Mouse (Mus musculus) lung, postnatal 10 days (tissue): ENCODE results near the gene Gclc.
A peak's percentile ranks its signal among the peaks of the same experiment; 100 is the strongest.

Experiments used
- DNase-seq: peaks from one replicate; pipeline ENCODE4 v3.0.0; 2021

Gclc gene

DNA sequence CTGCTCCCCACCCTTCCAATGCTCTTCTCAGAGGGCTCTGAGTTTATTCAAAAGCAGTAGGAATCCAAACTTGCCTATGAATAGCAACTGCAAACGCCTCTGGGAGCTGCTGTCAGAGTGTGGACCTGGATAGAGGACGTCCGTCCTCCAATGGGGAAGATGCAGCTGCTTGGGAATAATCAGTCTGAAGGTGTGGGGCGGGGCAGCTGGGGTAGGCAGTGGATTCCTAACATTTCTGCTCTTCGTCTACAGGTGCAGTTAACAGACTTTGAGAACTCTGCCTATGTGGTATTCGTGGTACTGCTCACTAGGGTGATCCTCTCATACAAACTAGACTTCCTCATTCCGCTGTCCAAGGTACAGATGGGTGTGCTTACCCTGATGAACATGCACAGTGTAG is 33.6 kb downstream of the Gclc start:
- no peak for DNase-seq

DNA sequence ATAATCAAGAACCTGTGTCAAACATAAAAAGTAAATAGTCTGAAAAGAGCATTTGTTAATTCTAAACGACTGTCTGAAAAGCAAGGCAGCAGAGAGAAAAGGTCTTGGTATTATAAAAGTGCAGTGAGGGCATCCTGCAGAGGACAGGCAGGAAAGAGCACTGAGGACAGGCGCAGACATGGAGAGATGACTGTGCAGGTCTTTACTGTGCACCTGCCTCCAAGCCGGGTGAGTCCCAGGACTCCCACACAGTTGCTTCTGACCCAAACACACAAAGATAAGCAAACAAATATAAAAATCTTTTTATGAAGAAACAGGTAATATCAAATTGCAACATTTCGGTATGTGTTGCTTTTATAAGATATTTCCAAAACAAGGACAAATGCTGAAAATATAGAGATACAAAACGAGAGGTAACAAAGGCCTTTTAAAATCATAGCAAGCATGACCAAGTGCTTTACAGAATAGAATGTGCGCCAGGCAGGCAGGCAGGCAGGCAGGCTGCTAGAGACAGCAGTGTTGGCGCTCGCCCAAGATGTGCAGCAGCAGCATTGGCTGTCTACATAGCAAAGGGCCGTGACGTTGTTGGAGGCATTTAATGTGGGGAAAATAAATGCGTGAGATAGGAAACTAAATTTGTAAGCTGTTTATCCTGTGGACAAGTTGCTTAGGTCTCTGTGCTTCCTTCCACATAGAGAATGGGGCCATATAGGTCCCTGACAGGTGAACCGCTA is 35.4 kb downstream of the Gclc start:
- peak; percentile 41 for DNase-seq

DNA sequence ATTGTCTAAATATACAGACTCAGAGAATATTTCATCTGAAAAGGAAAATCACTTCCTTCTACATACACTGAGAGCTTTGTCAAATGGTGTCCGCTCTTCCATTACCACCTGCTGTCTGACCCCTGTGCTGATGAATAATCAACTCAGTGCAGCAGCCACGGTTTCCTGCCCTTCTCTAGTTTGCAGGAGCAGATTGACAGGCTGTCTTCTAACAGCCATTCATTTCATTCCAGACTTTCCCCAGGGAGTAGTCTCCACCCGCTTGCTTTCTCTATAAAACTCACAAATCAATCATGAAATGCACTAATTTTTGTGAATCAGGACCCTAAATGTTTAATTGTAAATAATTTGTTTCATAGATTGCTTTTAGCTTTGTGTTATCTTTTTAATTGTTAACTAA is 39.5 kb downstream of the Gclc start:
- DNase-seq = no peak

DNA sequence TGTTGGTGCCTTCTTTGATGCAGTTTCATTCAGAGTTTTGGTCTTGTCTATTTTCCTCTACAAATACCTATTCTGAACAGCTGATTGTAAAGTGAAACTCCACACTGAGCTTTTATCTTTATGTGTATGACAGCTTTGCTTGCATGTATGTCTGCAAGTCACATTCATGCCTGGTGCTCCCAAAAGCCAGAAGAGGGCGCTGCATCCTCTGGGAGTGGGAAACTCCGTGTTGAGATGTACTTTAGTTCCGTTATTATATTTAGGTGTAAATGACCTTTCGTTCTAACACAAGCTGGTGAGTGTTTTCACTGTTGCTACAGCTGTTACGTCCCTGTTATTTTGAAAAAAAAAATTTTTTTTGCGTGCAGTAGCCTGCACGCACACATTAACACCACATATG is 48.1 kb downstream of the Gclc start:
- peak; percentile 68 for DNase-seq

DNA sequence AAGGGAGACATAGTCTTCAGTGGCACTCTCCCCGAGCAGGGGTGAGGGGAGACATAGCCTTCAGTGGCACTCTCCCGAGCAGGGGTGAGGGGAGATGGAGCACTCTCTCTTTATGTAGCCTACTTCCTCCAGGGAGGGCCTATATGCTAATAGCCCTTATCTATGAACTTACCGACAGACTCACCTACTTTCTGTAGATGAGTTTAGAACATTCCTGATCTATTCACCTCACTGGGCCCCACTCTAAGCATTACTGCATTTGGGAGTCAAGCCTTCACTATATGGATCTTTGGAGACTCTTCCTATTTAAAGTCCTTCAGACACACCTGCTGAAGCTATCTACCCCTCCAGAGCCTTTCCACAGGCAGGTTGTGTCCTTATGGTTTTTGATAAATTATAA is 52.1 kb downstream of the Gclc start:
- DNase-seq = no peak

DNA sequence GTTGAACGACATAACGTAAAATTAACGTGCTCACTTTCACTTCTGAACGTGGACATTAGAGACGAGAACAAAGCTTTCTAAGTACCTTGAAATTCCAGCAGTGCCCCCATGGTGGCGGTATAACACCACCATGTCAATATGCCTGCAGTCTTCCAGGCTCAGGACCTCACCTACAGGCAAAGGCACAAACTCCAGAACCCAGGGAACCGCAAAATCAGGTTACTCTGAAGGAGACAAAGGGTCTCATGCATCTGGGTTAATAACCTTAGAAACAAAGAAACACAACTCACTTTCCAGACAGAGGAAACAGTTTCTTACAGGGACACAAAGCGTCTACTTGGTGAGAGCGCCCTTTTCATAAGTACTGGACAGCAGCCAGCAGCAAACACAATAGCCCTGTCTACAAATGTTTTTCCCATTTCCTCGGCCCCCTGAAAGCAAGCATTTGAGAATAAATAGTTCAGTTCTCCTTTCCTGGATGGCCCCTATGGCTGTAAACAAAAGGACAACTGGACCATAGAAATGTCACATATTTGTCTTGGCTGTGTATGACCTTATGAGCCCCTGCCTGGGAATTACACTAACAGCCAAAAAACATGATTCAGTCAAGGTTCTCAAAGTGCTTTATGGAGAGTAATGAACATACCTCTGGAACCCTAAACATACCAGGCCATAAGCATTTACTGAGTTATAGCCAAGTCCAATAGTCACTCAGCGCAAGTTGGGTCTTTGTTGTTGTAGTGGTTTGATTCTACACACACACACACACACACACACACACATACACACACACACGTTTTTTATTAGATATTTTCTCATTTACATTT is 52.7 kb downstream of the Gclc start:
- DNase-seq = peak; percentile 92

DNA sequence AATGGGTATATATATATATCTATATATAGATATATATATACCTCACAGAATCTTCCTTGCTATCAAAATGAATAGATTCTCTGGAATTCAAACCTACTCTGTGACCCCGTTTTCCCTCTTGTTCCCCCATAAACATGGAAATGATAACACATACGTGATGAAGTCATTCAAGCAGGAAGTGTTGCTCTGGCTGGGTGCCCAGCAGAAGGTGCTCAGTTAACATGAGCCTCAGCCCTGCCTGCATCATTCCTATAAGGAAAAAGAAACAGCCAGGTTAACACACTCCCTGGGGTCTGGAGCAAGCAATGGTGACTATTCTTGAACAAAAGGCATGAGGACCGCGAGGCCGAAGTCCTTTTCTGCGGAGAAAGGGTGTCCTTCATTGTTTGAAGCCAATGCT is 54.1 kb downstream of the Gclc start:
- DNase-seq = peak; percentile 43

DNA sequence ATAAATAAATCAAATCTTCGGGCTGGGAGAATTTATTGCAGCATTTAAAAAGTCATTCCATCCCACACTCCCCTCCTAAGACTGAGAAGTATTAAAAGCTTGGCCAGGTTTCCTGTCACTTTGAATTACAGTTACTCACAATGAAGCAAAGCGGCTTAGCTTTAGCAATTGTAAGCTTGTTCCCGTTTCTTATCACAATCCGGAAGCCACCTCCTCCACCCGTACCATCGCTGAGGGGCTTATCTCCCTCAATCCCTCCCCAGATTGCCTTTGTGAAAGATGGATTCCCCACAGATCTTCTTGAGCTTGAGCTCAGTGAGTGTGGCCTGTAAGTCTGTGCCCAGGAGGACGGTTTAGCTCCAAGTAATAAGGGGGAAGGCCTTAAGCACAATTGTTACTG is 64.5 kb downstream of the Gclc start:
- no peak for DNase-seq

DNA sequence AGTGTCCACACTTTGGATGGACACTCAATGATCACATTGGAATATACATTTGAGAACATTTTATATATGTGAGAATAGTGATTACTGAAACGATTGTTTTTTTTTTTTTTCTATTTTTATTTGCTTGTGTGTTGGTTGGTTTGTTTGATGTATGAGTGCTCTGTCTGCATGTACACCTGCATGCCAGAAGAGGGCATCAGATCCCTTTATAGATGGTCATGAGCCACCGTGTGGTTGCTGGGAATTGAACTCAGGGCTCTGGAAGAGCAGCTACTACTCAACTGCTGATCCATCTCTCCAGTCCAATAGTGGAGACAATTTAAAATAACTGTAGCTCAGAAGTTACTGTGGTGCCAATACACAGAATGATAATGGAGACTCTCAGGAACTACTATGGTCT is 65.0 kb downstream of the Gclc start:
- no peak for DNase-seq

DNA sequence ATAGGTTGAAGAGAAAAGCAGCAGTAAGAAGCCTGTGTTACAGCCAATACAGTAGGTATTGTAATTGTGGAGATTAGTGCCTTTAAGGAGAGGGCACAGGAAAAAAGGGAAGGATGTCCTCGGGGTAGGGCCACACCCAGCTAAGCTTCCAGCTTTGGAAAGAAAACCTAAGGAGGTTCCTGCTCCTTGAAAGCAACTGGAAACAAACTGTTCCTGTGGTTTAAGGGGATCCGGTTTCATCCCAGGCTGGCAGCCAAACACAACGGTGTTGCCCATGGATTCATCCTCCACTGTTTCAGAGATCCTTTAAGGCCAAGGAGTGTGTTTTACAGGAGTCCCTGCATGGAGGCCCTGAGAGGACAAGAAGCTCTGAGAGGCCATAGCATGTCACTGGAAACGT is 66.5 kb downstream of the Gclc start:
- peak; percentile 38 for DNase-seq

DNA sequence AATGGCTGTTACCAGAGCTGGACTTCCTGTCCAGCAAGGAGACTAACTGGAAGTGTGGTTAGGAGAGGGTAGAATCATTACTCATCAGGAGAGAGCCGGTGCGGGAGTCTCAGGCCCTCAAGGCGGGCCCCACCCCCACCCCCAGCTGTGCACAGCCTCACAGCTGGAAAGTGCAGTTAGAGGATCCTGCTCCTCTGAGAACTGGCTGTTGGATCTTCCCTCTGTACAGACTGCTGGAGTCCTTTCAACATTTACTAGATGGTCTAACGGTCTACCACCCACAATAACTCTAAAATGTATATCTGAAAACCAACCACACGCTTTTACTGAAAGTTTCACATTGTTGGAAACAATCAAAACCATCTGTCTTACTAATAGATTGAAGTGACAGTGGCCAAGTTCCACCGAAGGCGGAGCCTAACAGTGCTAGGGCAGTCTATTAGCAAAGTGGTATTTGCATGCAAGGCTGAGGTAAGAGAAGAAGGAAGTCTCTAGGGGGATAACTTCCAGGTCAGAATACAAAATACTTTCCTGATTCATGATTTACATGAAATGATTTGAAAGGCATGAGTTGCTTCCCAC is 71.1 kb downstream of the Gclc start:
- peak; percentile 63 for DNase-seq

DNA sequence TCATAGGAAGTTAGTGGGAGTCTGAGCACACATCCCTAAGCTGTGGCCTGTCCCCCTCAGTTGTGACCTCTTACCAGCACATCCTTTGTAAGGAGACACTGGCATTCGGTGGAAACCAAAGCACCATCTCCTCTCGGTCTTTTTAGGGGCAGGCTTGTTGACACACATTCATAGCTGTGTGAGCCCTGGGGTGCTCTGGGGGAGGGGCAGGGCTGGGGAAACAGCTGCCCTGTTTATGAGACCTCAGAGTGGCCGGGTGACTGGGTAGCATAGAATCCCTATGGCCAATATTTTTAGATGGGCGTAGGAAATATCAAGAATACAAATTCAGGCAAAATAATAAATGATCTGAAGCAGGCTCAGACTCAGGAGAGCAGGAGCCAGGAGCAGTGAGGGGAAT is 71.9 kb downstream of the Gclc start:
- peak; percentile 24 for DNase-seq

DNA sequence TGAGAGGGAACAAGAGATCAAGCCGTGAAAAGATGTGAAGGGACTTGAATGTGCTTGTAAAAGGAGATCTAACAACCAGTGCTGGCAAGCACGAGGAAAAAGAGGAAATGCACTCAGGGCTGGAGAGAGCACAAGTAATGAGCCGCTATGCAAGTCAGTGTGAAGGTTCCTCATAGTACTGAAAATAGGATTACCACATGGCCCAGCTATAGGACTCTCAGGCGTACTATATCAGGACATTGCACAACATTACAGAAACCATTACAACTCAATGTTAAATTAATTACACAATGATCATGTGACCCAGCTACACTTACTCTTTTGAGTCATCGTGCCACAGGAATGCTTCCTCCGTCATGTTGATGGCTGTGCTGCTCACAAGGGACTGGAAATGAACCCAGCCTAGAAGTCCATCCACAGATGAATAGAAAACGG is 74.2 kb downstream of the Gclc start:
- peak; percentile 20 for DNase-seq

DNA sequence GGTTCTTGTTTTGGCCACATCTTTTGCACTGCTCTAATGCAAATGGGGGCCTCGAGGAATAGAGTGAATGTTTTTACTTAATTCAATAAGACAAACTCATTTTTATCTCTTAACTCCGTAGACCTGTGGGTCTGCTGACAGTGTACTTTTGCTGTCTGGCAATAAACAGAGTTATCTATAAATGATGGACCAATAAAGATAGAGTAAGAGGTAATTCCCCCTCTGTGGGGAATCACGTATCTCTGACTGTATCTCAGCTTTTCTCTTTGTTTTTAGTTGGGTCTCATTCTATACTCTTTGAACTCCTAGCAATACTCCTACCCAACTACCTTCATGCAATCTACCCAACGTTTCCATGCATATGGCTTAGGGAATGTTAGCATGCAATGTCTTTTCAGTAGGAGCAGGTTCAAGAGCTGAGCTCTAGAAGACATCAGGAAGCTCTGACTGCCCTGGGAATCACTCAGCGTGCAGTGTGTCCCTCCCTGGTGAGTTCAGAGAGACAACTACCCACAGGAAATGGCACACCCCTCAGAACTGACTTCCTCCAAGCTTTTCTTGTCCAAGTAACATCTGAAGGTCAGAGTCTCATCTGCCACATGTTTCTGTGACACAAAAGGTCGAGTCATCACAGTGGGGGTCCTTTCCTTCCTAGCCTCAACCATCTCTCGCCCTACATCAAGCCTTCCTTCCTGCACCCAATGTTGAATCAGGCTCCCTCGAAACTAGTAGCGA is 80.1 kb downstream of the Gclc start:
- peak; percentile 61 for DNase-seq

DNA sequence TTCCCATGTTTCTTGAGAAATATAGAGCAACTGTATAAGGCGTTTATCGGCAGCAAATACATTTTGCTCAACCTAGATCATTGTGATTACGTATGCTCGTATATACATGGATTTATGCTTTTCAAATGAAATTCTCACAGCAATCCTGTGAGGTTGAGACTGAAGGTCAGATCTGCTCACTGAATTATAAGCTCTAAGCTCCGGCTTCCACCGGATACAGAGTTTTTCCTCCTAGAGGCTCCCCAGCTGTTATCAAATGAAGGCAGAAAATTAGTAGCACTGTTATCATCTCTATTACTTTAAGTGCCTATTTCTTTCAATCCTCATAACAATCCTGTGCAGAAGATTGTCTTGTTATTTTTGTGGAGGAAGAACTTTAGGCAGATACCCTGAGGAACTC is 80.8 kb downstream of the Gclc start:
- DNase-seq = no peak

DNA sequence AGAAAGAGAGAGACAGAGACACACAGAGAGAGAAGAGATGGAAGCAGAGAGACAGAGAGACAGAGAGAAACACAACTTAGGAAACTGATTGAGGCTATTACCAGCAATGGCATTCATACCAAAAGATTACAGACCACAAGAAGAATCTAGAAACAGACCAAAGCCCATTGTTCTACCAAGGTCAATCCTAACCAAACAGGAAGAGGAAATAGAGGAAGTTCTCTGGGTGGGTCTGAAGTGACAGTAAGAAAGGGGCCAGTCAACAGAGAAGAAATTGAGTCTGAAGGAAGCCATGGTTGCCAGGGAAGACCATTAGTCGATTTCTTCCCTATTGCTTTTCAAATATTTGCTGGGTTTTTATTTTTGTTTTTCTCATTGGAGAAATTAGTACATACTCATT is 81.4 kb downstream of the Gclc start:
- DNase-seq = no peak

DNA sequence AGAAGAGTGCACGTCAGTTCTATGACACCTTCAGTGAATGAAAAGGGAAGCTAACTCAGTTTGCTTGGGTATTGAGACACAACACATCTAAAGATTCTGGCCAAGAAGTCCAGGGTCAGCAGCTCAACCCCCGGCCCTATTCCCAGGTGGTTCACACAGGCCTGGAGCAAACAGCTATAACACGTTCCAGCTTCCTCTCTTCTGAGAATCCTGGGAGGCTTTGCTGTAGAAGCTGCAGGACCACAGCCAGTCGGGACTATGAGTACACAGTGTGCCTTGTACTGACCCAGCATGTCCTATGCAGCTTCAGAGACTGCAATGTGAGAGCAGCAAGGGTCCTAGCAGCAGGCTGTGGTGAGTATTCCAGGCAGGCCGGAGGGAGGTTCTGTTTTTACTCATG is 84.3 kb downstream of the Gclc start:
- DNase-seq = no peak
